Mouse (Mus musculus) brain, embryonic 14.5 days (tissue): ENCODE results near the gene Ppp1r11.

Source experiments
- CTCF ChIP-seq: fragments of 200-500 bp; IDR thresholded peaks from 2 replicates; pipeline ENCODE4 v1.5.1; 2012; ENCODE audit warnings: inconsistent platforms, mild to moderate bottlenecking, moderate library complexity, borderline replicate concordance; ENCODE audit not compliant: insufficient read depth, insufficient read length; ENCODE audit errors: extremely low read depth
- POLR2A ChIP-seq: fragments of 200-500 bp; IDR thresholded peaks from 2 replicates; pipeline ENCODE4 v1.6.1; 2012; ENCODE audit warnings: mild to moderate bottlenecking, inconsistent platforms, borderline replicate concordance; ENCODE audit not compliant: poor library complexity, insufficient read depth, insufficient read length, severe bottlenecking; ENCODE audit errors: extremely low read depth

DNA sequence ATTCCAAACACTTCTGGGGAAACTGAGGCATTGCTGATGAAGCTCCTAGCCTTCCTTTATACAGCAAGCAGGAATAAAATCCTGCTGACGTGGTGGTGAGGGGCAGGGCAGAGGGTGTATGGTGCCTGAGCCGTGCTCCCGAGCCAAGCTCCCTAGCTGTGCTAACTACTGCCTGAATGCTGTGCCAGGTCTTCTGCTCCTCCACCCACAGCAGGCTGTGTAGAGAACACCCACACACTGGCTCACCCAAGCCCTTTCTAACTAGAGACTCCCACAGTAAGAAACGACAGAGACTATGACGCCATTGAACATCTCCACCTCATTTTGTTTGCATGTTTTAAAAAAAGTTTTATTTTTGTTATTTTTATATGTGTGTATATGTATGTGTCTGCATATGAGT is 51.5 kb downstream of the Ppp1r11 start:
- TF ChIP-seq POLR2A (no peak), CTCF (no peak)
